Mouse (Mus musculus) thymus, postnatal 14 days (tissue): Measurements from ENCODE around the gene Hmgb4.

Source experiments
- DNase-seq: peaks from one replicate; pipeline ENCODE4 v3.0.0; 2021

Gene Hmgb4

GRCm38 (mm10) chr4:128217991-128218595, 42.7 kb downstream of the Hmgb4 start:
- DNase-seq, result no peak
